Mouse (Mus musculus) gastrocnemius, postnatal 10 days (tissue): ENCODE measurements around the gene Atp5j2. TPM values are rescaled to one million over a fixed set of nuclear protein-coding genes. Genes with fewer than 3 reads are reported as not detected.

ENCODE experiments used
- total RNA-seq, 2 experiments: library from RNA; stranded (reverse); gene quantifications; 2 replicates each; pipeline ENCODE4 v1.2.3; 2021

Atp5j2 gene
- total RNA-seq, 2 experiments from 2014 or later, result 566 to 668 TPM

Other genes starting within 250 kb of the Atp5j2 start
- 10 to 100 TPM; 15.7 to 20.2 TPM for gene Smurf1, start 226.2 kb downstream of the Atp5j2 start, total RNA-seq
- not detected for gene Gm4871, start 159.3 kb downstream of the Atp5j2 start, total RNA-seq
- not detected for gene 1700018F24Rik, start 149.1 kb downstream of the Atp5j2 start, total RNA-seq
- 10 to 100 TPM; 42.7 to 43.7 TPM for gene Arpc1a, start 108.2 kb downstream of the Atp5j2 start, total RNA-seq
- not detected for gene Kpna7, start 108.0 kb downstream of the Atp5j2 start, total RNA-seq
- 10 to 100 TPM; 78.4 to 98.3 TPM for gene Arpc1b, start 77.8 kb downstream of the Atp5j2 start, total RNA-seq
- 10 to 100 TPM; 70.6 to 74.2 TPM for gene Pdap1, start 51.8 kb downstream of the Atp5j2 start, total RNA-seq
- 10 to 100 TPM; 66.9 to 70.9 TPM for gene Bud31, start 51.7 kb downstream of the Atp5j2 start, total RNA-seq
- gene Ptcd1, start 25.0 kb downstream of the Atp5j2 start, total RNA-seq, result 10 to 100 TPM in 1 of 2 experiments, 1 to 10 TPM in 1; 9.9 to 11.0 TPM
- gene Cpsf4, start 24.8 kb downstream of the Atp5j2 start, total RNA-seq, result 10 to 100 TPM; 11.6 to 13.8 TPM
- gene Zkscan14, start 9.8 kb upstream of the Atp5j2 start, total RNA-seq, result 1 to 10 TPM; 6.1 to 6.6 TPM
- gene Zkscan5, start 12.5 kb upstream of the Atp5j2 start, total RNA-seq, result 1 to 10 TPM; 7.7 to 9.9 TPM
- gene Zfp655, start 39.7 kb upstream of the Atp5j2 start, total RNA-seq, result 10 to 100 TPM; 13.7 to 16.9 TPM
- 10 to 100 TPM; 10.9 to 12.0 TPM for gene Zscan25, start 88.4 kb upstream of the Atp5j2 start, total RNA-seq
- gene Cyp3a57, start 153.2 kb upstream of the Atp5j2 start, total RNA-seq, result not detected